Mouse (Mus musculus) thymus, postnatal 4 days (tissue): ENCODE measurements at regions not wholly inside any gene's neighbourhood (a gene's known extent, or its start where the extent isn't known, plus 50 kb on each side); places are given as distances from the start of the nearest gene placed in this dataset.
"Not testable (repeated sequence)": the region's sequence is repeated elsewhere in the genome, so short reads cannot be mapped to it uniquely, and the experiment has no call there.

ENCODE experiments used
- DNase-seq: peaks from one replicate; pipeline ENCODE4 v3.0.0; 2021

- DNase-seq = no peak
These were observed 155.0 kb downstream of the Ube2e3 start for GRCm38 (mm10) chr2:79022954-79023353.

GRCm38 (mm10) chr2:79025678-79026077, 157.8 kb downstream of the Ube2e3 start:
- DNase-seq = no peak

- no peak for DNase-seq
These were observed 163.1 kb downstream of the Ube2e3 start for GRCm38 (mm10) chr2:79030990-79031389.

- no peak for DNase-seq
These were observed 168.4 kb downstream of the Ube2e3 start for GRCm38 (mm10) chr2:79036296-79036695.

- no peak for DNase-seq
These were observed 170.7 kb downstream of the Ube2e3 start for GRCm38 (mm10) chr2:79038624-79039023.

- DNase-seq = not testable (repeated sequence)
These were observed 176.9 kb downstream of the Ube2e3 start for GRCm38 (mm10) chr2:79044804-79045203.

GRCm38 (mm10) chr2:79045508-79045907, 177.6 kb downstream of the Ube2e3 start:
- no peak for DNase-seq

- no peak for DNase-seq
These were observed 180.1 kb downstream of the Ube2e3 start for GRCm38 (mm10) chr2:79048020-79048419.

GRCm38 (mm10) chr2:79048777-79049537, 181.0 kb downstream of the Ube2e3 start:
- DNase-seq = no peak

- no peak for DNase-seq
These were observed 182.6 kb downstream of the Ube2e3 start for GRCm38 (mm10) chr2:79050495-79051046.

GRCm38 (mm10) chr2:79052226-79052625, 184.3 kb downstream of the Ube2e3 start:
- no peak for DNase-seq

- DNase-seq = peak; percentile 29
These were observed 188.2 kb downstream of the Ube2e3 start for GRCm38 (mm10) chr2:79056138-79056537.

- DNase-seq = no peak
These were observed 191.4 kb downstream of the Ube2e3 start for GRCm38 (mm10) chr2:79059115-79059943.

GRCm38 (mm10) chr2:79059944-79060238, 192.0 kb downstream of the Ube2e3 start:
- DNase-seq = no peak

- DNase-seq = no peak
These were observed 192.4 kb downstream of the Ube2e3 start for GRCm38 (mm10) chr2:79060320-79060719.

- DNase-seq = no peak
These were observed 193.6 kb upstream of the Itga4 start for GRCm38 (mm10) chr2:79061645-79062044.

GRCm38 (mm10) chr2:79062196-79062636, 193.0 kb upstream of the Itga4 start:
- DNase-seq = no peak

GRCm38 (mm10) chr2:79063641-79064040, 191.6 kb upstream of the Itga4 start:
- no peak for DNase-seq

- DNase-seq = no peak
These were observed 189.9 kb upstream of the Itga4 start for GRCm38 (mm10) chr2:79065321-79065720.

GRCm38 (mm10) chr2:79076115-79076514, 179.1 kb upstream of the Itga4 start:
- DNase-seq = no peak

- no peak for DNase-seq
These were observed 176.3 kb upstream of the Itga4 start for GRCm38 (mm10) chr2:79078836-79079394.

GRCm38 (mm10) chr2:79081769-79082168, 173.5 kb upstream of the Itga4 start:
- DNase-seq = no peak

GRCm38 (mm10) chr2:79086280-79086679, 168.9 kb upstream of the Itga4 start:
- peak; percentile 27 for DNase-seq
